Mouse (Mus musculus) frontal cortex, postnatal 10 days (tissue): ENCODE data around the gene Rpp30.

ENCODE experiments used
- DNase-seq, 2 experiments: peaks; one replicate each; pipeline ENCODE4 v3.0.0; 2022; ENCODE audit warnings: low spot score in 2 of 2, mixed read lengths in 1 of 2

Rpp30 gene

DNA sequence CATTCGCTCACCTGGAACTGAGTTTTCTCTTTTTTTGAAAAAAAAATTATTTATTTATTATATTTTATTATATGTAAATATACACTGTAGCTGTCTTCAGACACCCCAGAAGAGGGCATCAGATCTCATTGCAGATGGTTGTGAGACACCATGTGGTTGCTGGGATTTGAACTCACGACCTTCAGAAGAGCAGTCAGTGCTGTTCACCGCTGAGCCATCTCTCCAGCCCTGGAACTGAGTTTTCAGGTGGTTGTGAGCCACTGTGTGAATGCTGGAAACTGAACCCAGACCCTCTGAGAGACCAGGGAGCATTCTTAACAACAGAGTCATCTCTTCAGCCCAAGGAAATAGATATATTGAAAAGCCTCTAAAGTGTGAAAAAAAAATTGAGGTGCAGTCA, 44.9 kb downstream of the Rpp30 start:
- DNase-seq = no peak

DNA sequence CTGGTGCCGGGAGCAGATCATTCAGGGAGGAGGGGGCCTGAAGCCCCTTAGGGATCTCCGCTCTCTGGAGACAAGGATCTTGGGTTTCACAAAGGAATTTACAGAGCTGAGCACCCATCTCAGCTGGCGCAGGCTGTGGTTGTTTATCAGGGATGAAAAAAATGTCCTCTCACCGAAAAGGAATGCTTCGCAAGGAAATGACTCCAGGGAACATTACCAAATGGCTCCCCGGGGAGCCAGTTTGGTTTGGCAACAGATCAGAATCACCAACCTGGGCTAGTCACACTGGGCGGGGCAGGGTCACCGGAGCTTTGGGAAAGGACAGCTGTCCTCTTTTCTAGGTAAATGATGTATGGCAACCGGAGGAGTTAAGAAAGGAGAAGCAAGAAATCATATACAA, 45.7 kb downstream of the Rpp30 start:
- DNase-seq = no peak

DNA sequence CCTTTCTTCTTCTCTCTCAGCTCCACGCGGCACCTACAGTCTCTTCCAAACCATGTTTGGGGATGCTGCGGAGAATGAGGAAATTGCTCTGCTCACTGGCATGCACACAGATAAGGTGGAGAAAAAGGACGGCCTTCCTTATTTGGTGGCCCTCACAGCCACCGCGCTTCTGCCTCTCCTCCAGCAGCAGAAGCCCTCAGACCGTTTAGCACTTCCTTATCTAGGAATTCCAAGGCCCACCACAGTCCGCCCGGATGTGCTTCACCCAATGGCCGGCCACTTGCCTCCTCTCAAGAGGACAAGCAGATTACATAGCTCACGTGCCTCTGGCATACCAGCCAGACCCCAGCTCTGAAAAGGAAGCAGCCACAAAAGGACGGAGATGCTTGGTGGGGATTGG, 46.1 kb downstream of the Rpp30 start:
- no peak for DNase-seq

DNA sequence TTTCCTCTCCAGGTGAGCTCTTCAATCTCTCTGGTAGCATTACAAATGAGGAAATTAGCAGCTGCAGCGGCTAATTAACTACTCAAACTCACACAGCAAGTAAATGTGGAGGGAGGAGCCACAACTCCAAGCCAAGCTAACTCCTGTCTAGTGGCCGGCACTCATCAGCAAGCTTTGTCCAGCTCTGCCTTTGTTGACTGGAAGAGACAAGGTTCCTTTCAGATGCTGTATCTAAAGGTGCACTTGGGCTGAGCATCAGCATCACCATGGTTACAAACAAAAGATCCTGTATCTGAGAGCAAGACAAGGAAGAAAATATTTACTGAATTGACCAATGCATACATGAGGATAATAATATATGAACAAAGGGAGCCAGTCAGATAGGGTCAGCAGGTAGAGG, 46.7 kb downstream of the Rpp30 start:
- no peak for DNase-seq

DNA sequence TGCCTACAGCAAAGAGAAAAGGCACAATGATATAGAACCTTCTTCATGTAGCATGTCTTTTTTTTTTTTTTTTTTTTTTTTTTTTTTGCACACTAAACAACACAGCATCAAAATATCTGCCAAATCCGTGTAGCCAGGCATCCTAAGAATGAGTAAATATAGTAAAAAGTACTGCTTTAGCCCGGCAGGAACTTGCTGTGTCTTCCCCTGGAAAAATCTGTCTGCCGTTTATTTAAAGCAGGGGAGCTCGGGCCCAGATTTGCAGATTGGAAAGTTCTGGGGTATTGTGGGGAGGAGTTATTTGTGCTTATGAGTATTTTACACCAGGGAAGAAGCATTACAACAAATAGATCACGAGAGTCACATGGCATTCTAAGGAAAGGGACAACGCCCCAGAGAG, 48.5 kb downstream of the Rpp30 start:
- DNase-seq = no peak

DNA sequence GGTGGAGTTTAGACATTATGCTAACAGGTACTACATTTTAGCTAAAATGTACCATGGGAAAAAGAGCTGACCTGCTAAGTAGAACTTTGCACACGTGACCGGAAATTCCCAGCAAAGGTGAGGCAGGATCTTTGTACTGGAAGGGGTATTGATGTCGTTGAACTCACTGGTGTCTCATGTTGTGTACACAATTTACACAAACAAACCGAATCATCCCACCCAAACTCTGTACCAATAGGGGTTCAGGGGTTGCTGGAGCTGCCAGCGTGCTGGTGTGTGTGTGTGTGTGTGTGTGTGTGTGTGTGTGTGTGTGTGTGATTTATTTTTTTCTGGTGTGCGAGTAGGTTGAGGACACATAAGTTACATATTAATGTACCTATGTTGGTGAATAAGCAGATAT, 49.5 kb downstream of the Rpp30 start:
- DNase-seq = no peak

DNA sequence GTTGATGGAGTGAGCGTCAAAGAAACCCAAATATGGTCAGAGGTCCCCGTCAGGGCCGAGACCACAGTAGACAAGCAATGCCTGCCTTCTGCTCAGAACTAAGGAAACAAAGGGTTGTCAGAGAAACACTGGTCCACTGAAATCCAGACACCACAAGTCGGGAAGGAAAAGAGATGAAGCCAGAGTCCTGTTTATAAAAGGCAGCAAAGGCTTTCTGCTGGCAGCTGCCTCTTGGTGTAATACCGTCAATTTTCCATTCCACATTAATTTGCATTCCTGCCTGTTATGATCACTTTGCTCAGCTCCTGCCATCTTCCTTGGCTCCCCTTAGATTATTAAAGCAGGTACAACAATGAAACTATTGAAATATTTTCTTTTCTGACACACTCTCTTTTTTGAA, 50.2 kb downstream of the Rpp30 start:
- DNase-seq = no peak

DNA sequence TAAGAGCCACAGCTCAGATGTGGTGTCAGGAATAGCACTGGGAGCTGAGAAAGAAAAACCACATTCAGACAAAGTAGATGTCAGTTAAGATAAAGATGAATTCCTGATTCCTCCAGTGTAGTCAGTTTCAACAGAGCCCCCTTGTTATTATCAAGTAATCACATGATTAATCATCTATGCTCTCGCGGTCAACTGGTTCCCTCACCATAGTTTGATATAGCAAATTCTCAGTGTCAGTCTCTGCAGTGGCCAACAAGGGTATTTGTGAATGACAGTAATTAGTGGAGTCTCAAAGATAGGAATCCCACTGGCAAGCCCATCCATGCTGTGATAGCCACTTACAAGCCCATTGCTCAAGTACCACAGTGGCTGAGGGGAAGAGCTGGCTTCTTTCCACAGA, 60.1 kb downstream of the Rpp30 start:
- DNase-seq = no peak

DNA sequence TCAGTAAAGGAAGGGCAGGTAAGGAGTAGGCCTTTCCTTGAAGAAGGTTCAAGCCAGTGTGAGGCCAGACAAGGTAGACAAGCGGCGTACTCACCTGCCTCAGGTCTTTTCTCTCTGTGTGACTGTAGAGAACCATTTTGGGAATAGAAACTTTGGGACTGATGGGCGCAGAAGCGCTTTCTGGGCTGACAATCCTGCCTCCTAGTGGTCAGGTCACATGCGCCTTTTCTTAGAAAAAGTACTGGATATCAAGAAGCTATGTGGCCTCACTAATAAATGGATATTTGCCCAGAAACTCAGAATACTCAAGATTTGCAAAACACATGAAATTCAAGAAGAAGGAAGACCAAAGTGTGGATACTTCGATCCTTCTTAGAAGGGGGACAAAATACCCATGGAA, 65.1 kb downstream of the Rpp30 start:
- DNase-seq = no peak

DNA sequence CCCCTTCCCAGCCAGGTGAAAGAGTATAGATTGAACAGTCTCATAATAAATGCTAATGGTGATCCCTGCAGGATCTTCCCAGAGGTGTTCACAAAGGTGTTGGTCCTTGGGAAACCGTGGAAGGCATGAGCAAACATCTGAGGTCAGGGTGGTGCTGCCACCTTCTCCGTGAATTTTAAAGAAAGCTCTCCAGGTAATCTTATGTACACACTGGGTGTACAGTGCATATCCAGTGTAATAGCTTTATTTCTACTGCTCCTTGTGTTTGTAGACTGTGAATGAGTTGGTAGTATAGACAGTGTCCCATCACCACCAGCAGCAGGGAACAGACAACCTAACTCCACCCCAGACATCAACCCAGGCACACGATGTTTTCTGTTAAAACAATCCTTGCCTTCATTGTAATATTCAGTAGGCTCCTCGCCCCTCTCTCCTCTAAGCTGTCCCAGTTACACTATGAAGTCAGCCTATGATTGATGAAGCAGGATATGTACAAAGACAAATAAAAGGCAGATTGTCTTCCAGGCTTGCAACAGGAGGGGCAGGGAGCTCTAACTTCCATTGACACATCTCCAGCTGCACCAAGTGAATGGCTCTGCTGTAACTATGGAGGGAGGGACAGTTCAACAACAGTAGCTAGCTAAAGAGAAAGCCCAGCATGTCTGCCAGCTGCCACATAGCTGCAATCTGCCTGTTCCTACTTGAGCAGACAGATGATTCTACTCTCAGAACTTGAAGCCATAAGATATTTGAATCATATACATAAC, 66.9 kb downstream of the Rpp30 start:
- DNase-seq = peak in 1 of 2 experiments; percentile 13
